Comparison of ENCODE assay signal across 12 mouse cellular contexts in the genomic region with DNA sequence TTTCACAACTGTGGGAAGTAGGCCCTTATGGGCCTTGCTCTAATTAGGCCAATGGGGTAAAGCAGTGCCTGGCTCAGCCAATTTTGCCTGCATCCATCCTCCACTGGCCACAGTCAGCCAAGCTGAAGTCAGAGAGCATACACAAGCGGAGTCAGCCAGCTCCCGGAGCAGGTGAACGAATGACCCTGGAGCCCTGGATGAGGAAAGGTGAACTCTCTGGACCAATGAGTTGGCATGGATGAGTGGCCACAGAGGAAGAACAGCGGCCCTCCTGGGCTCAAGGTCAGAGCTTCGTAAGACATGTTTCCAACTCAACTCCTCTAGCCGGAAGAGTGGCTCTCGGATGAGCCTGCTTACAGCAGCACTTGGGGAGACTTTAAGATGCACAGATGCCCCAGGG.
"Had no signal": no experiment of that assay in that cellular context is flagged by ENCODE, and none has a peak within 500 bp of the region (broad histone marks: within the 10 kb centered on the region; RNA-seq: fewer than 3 reads in every experiment).

No protein-coding gene starts in this region.

- H3K4me1 ChIP-seq: midbrain, embryonic 13.5 days had no signal

- H3K9ac ChIP-seq: limb, embryonic 13.5 days; liver, embryonic 14.5 days; midbrain, embryonic 13.5 days; neural tube, embryonic 15.5 days had no signal

- H3K4me2 ChIP-seq: limb, embryonic 13.5 days; midbrain, embryonic 13.5 days; neural tube, embryonic 15.5 days had no signal

- H3K36me3 ChIP-seq: limb, embryonic 13.5 days; midbrain, embryonic 13.5 days; neural tube, embryonic 15.5 days had no signal

- DNase-seq: left cerebral cortex, postnatal 4 days; lung, adult 18-20 months; lung, postnatal 36 days; right cerebral cortex, adult 18-20 months; right cerebral cortex, postnatal 25 days; thymus, postnatal 14 days had no signal

- H3K4me3 ChIP-seq: layer of hippocampus, adult 2 months; limb, embryonic 13.5 days; midbrain, embryonic 13.5 days; myocyte; neural tube, embryonic 15.5 days had no signal

- H3K27me3 ChIP-seq: limb, embryonic 13.5 days; midbrain, embryonic 13.5 days; neural tube, embryonic 15.5 days had no signal

- ATAC-seq: midbrain, embryonic 13.5 days had no signal

- H3K9me3 ChIP-seq: limb, embryonic 13.5 days; midbrain, embryonic 13.5 days; neural tube, embryonic 15.5 days had no signal

- H3K27ac ChIP-seq: layer of hippocampus, adult 2 months; limb, embryonic 13.5 days; liver, embryonic 14.5 days; midbrain, embryonic 13.5 days; neural tube, embryonic 15.5 days had no signal
